In genomic region chr14:51915030-51915429, GRCm38 (mm10) we compare ENCODE assay signal across 8 mouse cellular contexts. TPM values are rescaled to one million over a fixed set of nuclear protein-coding genes. Genes with fewer than 3 reads are reported as not detected.
DNase-seq lines count a peak whose midpoint lies in the region; ATAC-seq lines count a peak whose summit lies in the region.

No protein-coding gene starts in this region.

- H3K27ac ChIP-seq in forebrain, embryonic 13.5 days: peak overlapping the region; percentile 89
- H3K27ac ChIP-seq in forebrain, embryonic 10.5 days: no peak overlapping the region
- peak overlapping the region; percentile 65 for H3K27ac ChIP-seq in midbrain, embryonic 13.5 days
- no peak overlapping the region for H3K27ac ChIP-seq in midbrain, embryonic 14.5 days (replicated peaks; ENCODE audit: low read depth, low read length)
- peak overlapping the region; percentile 95 for H3K27ac ChIP-seq in heart, embryonic 15.5 days
- H3K27ac ChIP-seq in stomach, embryonic 15.5 days: peak overlapping the region; percentile 81

- H3K4me3 ChIP-seq in forebrain, embryonic 13.5 days: no peak overlapping the region
- H3K4me3 ChIP-seq in forebrain, embryonic 10.5 days: no peak overlapping the region
- no peak overlapping the region for H3K4me3 ChIP-seq in midbrain, embryonic 13.5 days (replicated peaks)
- no peak overlapping the region for H3K4me3 ChIP-seq in midbrain, embryonic 14.5 days (replicated peaks; ENCODE audit: low read depth, low read length)
- H3K4me3 ChIP-seq in heart, embryonic 15.5 days: no peak overlapping the region
- no peak overlapping the region for H3K4me3 ChIP-seq in stomach, embryonic 15.5 days (replicated peaks)

- H3K9ac ChIP-seq in forebrain, embryonic 13.5 days: no peak overlapping the region
- H3K9ac ChIP-seq in midbrain, embryonic 13.5 days (replicated peaks): no peak overlapping the region
- H3K9ac ChIP-seq in midbrain, embryonic 14.5 days (replicated peaks; ENCODE audit: low read length): no peak overlapping the region
- no peak overlapping the region for H3K9ac ChIP-seq in heart, embryonic 15.5 days
- no peak overlapping the region for H3K9ac ChIP-seq in stomach, embryonic 15.5 days

- peaks cover 17% of the 10 kb centered on the region for H3K4me1 ChIP-seq in forebrain, embryonic 13.5 days
- H3K4me1 ChIP-seq in forebrain, embryonic 10.5 days: peaks cover 26% of the 10 kb centered on the region
- H3K4me1 ChIP-seq in midbrain, embryonic 13.5 days (replicated peaks): peaks cover 25% of the 10 kb centered on the region
- H3K4me1 ChIP-seq in midbrain, embryonic 14.5 days (ENCODE audit: control insufficient read depth, insufficient read depth, low read length): peaks cover 14% of the 10 kb centered on the region
- H3K4me1 ChIP-seq in heart, embryonic 15.5 days (replicated peaks): peaks cover 21% of the 10 kb centered on the region
- H3K4me1 ChIP-seq in stomach, embryonic 15.5 days: peaks cover 8% of the 10 kb centered on the region

- no peak for ATAC-seq in forebrain, embryonic 13.5 days
- ATAC-seq in midbrain, embryonic 13.5 days: no peak
- no peak for ATAC-seq in midbrain, embryonic 14.5 days (ENCODE audit: low FRiP score, low TSS enrichment)
- peak; percentile 15; the same call in 1 of the 2 replicates for ATAC-seq in heart, embryonic 15.5 days (replicated peaks; ENCODE audit: insufficient number of reproducible peaks, insufficient read depth, low FRiP score, low read depth)
- ATAC-seq in stomach, embryonic 15.5 days (ENCODE audit: insufficient read depth, low FRiP score, low read depth): no peak

- no peaks in the 10 kb centered on the region for H3K9me3 ChIP-seq in forebrain, embryonic 13.5 days (replicated peaks)
- no peaks in the 10 kb centered on the region for H3K9me3 ChIP-seq in forebrain, embryonic 10.5 days
- H3K9me3 ChIP-seq in midbrain, embryonic 13.5 days: no peaks in the 10 kb centered on the region
- H3K9me3 ChIP-seq in midbrain, embryonic 14.5 days (ENCODE audit: control insufficient read depth, low read length): no peaks in the 10 kb centered on the region
- H3K9me3 ChIP-seq in heart, embryonic 15.5 days (replicated peaks): no peaks in the 10 kb centered on the region
- no peaks in the 10 kb centered on the region for H3K9me3 ChIP-seq in stomach, embryonic 15.5 days

- 23% methylated on average over 3 of the region's 3 CpGs for WGBS in forebrain, embryonic 13.5 days
- WGBS in forebrain, embryonic 10.5 days: 46% methylated on average over 3 of the region's 3 CpGs
- 33% methylated on average over 3 of the region's 3 CpGs for WGBS in midbrain, embryonic 13.5 days
- 38% methylated on average over 3 of the region's 3 CpGs for WGBS in midbrain, embryonic 14.5 days
- 18% methylated on average over 3 of the region's 3 CpGs for WGBS in heart, embryonic 15.5 days
- 15% methylated on average over 3 of the region's 3 CpGs for WGBS in stomach, embryonic 15.5 days

- no peaks in the 10 kb centered on the region for H3K36me3 ChIP-seq in forebrain, embryonic 13.5 days (ENCODE audit: poor library complexity, severe bottlenecking)
- no peaks in the 10 kb centered on the region for H3K36me3 ChIP-seq in forebrain, embryonic 10.5 days (replicated peaks)
- H3K36me3 ChIP-seq in midbrain, embryonic 13.5 days: no peaks in the 10 kb centered on the region
- H3K36me3 ChIP-seq in midbrain, embryonic 14.5 days (ENCODE audit: control insufficient read depth, insufficient read depth, low read length): no peaks in the 10 kb centered on the region
- peaks cover 10% of the 10 kb centered on the region; the same call in 1 of the 2 replicates for H3K36me3 ChIP-seq in heart, embryonic 15.5 days
- H3K36me3 ChIP-seq in stomach, embryonic 15.5 days: no peaks in the 10 kb centered on the region

- H3K27me3 ChIP-seq in forebrain, embryonic 13.5 days: 0 out of 2 replicates have a peak, but pooled peaks cover 3% of the 10 kb centered on the region
- H3K27me3 ChIP-seq in forebrain, embryonic 10.5 days (ENCODE audit: poor library complexity, severe bottlenecking): peaks cover 48% of the 10 kb centered on the region
- peaks cover 7% of the 10 kb centered on the region for H3K27me3 ChIP-seq in midbrain, embryonic 13.5 days
- H3K27me3 ChIP-seq in midbrain, embryonic 14.5 days (ENCODE audit: control insufficient read depth, insufficient read depth, low read length): no peaks in the 10 kb centered on the region
- H3K27me3 ChIP-seq in heart, embryonic 15.5 days: no peaks in the 10 kb centered on the region
- H3K27me3 ChIP-seq in stomach, embryonic 15.5 days (replicated peaks): no peaks in the 10 kb centered on the region

- peak overlapping the region; percentile 86; the same call in 1 of the 2 replicates for H3K4me2 ChIP-seq in forebrain, embryonic 13.5 days
- no peak overlapping the region for H3K4me2 ChIP-seq in midbrain, embryonic 13.5 days (replicated peaks)
- H3K4me2 ChIP-seq in midbrain, embryonic 14.5 days (ENCODE audit: low read length): no peak overlapping the region
- peak overlapping the region; percentile 92; the same call in 1 of the 2 replicates for H3K4me2 ChIP-seq in heart, embryonic 15.5 days
- H3K4me2 ChIP-seq in stomach, embryonic 15.5 days: no peak overlapping the region

- no peak for DNase-seq in forebrain, embryonic 10.5 days (ENCODE audit: extremely low spot score, low spot score)
- no peak for DNase-seq in midbrain, embryonic 14.5 days
- DNase-seq in B cell, adult 2 months: no peak
- no peak for DNase-seq in cerebellum, adult 9-10 months

RNA-seq across cellular contexts. Expression of gene Ndrg2, which starts 1.1 kb away (rescaled TPM):
- 98.2 and 99.0 TPM in 2 replicates for polyA plus RNA-seq in forebrain, embryonic 13.5 days (2015; fragmentation: Nextera tagmentation; extraction: Ambion mirVana)
- polyA plus RNA-seq in forebrain, embryonic 10.5 days (2016; fragmentation: Nextera tagmentation; extraction: Ambion mirVana): 9.0 and 9.1 TPM in 2 replicates
- polyA plus RNA-seq in midbrain, embryonic 13.5 days (2015; fragmentation: Nextera tagmentation; extraction: Ambion mirVana): 66.6 and 69.7 TPM in 2 replicates
- polyA plus RNA-seq in midbrain, embryonic 14.5 days (2014; fragmentation: Nextera tagmentation; extraction: Ambion mirVana): 98.7 and 128 TPM in 2 replicates
- polyA plus RNA-seq in heart, embryonic 15.5 days (2015; fragmentation: Nextera tagmentation; extraction: Ambion mirVana): 330 and 367 TPM in 2 replicates
- 73.7 and 81.7 TPM in 2 replicates for polyA plus RNA-seq in stomach, embryonic 15.5 days (2015; fragmentation: Nextera tagmentation; extraction: Ambion mirVana)

RNA-seq across cellular contexts. Expression of gene Tppp2, which starts 3.2 kb away (rescaled TPM):
- not detected in 2 replicates for polyA plus RNA-seq in forebrain, embryonic 13.5 days (2015; fragmentation: Nextera tagmentation; extraction: Ambion mirVana)
- polyA plus RNA-seq in forebrain, embryonic 10.5 days (2016; fragmentation: Nextera tagmentation; extraction: Ambion mirVana): not detected in 2 replicates
- polyA plus RNA-seq in midbrain, embryonic 13.5 days (2015; fragmentation: Nextera tagmentation; extraction: Ambion mirVana): not detected in 2 replicates
- not detected in 2 replicates for polyA plus RNA-seq in midbrain, embryonic 14.5 days (2014; fragmentation: Nextera tagmentation; extraction: Ambion mirVana)
- not detected in 2 replicates for polyA plus RNA-seq in heart, embryonic 15.5 days (2015; fragmentation: Nextera tagmentation; extraction: Ambion mirVana)
- not detected in 2 replicates for polyA plus RNA-seq in stomach, embryonic 15.5 days (2015; fragmentation: Nextera tagmentation; extraction: Ambion mirVana)

RNA-seq across cellular contexts. Expression of gene Rnase13, which starts 7.5 kb away (rescaled TPM):
- not detected in 2 replicates for polyA plus RNA-seq in forebrain, embryonic 13.5 days (2015; fragmentation: Nextera tagmentation; extraction: Ambion mirVana)
- polyA plus RNA-seq in forebrain, embryonic 10.5 days (2016; fragmentation: Nextera tagmentation; extraction: Ambion mirVana): not detected in 2 replicates
- polyA plus RNA-seq in midbrain, embryonic 13.5 days (2015; fragmentation: Nextera tagmentation; extraction: Ambion mirVana): not detected in 2 replicates
- not detected in 2 replicates for polyA plus RNA-seq in midbrain, embryonic 14.5 days (2014; fragmentation: Nextera tagmentation; extraction: Ambion mirVana)
- not detected in 2 replicates for polyA plus RNA-seq in heart, embryonic 15.5 days (2015; fragmentation: Nextera tagmentation; extraction: Ambion mirVana)
- not detected in 2 replicates for polyA plus RNA-seq in stomach, embryonic 15.5 days (2015; fragmentation: Nextera tagmentation; extraction: Ambion mirVana)

RNA-seq across cellular contexts. Expression of gene Slc39a2, which starts 22.3 kb away (rescaled TPM):
- polyA plus RNA-seq in forebrain, embryonic 13.5 days (2015; fragmentation: Nextera tagmentation; extraction: Ambion mirVana): 1.3 and 1.5 TPM in 2 replicates
- polyA plus RNA-seq in forebrain, embryonic 10.5 days (2016; fragmentation: Nextera tagmentation; extraction: Ambion mirVana): 0.50 and 0.77 TPM in 2 replicates
- polyA plus RNA-seq in midbrain, embryonic 13.5 days (2015; fragmentation: Nextera tagmentation; extraction: Ambion mirVana): 1.8 and 2.0 TPM in 2 replicates
- polyA plus RNA-seq in midbrain, embryonic 14.5 days (2014; fragmentation: Nextera tagmentation; extraction: Ambion mirVana): 1.1 and 1.8 TPM in 2 replicates
- 0.29 and 0.34 TPM in 2 replicates for polyA plus RNA-seq in heart, embryonic 15.5 days (2015; fragmentation: Nextera tagmentation; extraction: Ambion mirVana)
- polyA plus RNA-seq in stomach, embryonic 15.5 days (2015; fragmentation: Nextera tagmentation; extraction: Ambion mirVana): 0.73 and 0.98 TPM in 2 replicates

RNA-seq across cellular contexts. Expression of gene Mettl17, which starts 30.4 kb away (rescaled TPM):
- polyA plus RNA-seq in forebrain, embryonic 13.5 days (2015; fragmentation: Nextera tagmentation; extraction: Ambion mirVana): 60.5 and 76.5 TPM in 2 replicates
- 43.3 and 59.9 TPM in 2 replicates for polyA plus RNA-seq in forebrain, embryonic 10.5 days (2016; fragmentation: Nextera tagmentation; extraction: Ambion mirVana)
- polyA plus RNA-seq in midbrain, embryonic 13.5 days (2015; fragmentation: Nextera tagmentation; extraction: Ambion mirVana): 82.7 and 87.6 TPM in 2 replicates
- polyA plus RNA-seq in midbrain, embryonic 14.5 days (2014; fragmentation: Nextera tagmentation; extraction: Ambion mirVana): 85.2 and 85.6 TPM in 2 replicates
- polyA plus RNA-seq in heart, embryonic 15.5 days (2015; fragmentation: Nextera tagmentation; extraction: Ambion mirVana): 35.6 and 39.4 TPM in 2 replicates
- polyA plus RNA-seq in stomach, embryonic 15.5 days (2015; fragmentation: Nextera tagmentation; extraction: Ambion mirVana): 50.7 and 57.7 TPM in 2 replicates

Comparison
In these comparisons a context has a peak if more than half of its experiments do, and no peak if none do; other contexts are left out.
1. H3K27ac ChIP-seq: peak in forebrain, embryonic 13.5 days (single experiment), midbrain, embryonic 13.5 days (single experiment), heart, embryonic 15.5 days (single experiment) and stomach, embryonic 15.5 days (single experiment); none in forebrain, embryonic 10.5 days (single experiment) and midbrain, embryonic 14.5 days (single experiment).
2. H3K4me2 ChIP-seq: peak in forebrain, embryonic 13.5 days (single experiment) and heart, embryonic 15.5 days (single experiment); none in midbrain, embryonic 13.5 days (single experiment), midbrain, embryonic 14.5 days (single experiment) and stomach, embryonic 15.5 days (single experiment).